Mouse (Mus musculus) fibroblast of lung, adult 2 months (primary cell): ENCODE measurements at regions not wholly inside any gene's neighbourhood (a gene's known extent, or its start where the extent isn't known, plus 50 kb on each side); places are given as distances from the start of the nearest gene placed in this dataset.

Source experiments
- DNase-seq: peaks from one replicate; pipeline ENCODE4 v3.0.0-alpha.2; 2011; ENCODE audit warnings: low read depth

GRCm38 (mm10) chr14:100610017-100610760 lies 325.7 kb upstream of the Klf12 start:
- DNase-seq: peak; percentile 49

GRCm38 (mm10) chr14:100607109-100607508 lies 322.6 kb upstream of the Klf12 start:
- DNase-seq: no peak

GRCm38 (mm10) chr14:100600886-100601451 lies 316.5 kb upstream of the Klf12 start:
- DNase-seq: no peak

GRCm38 (mm10) chr14:100570026-100570425 lies 285.5 kb upstream of the Klf12 start:
- no peak for DNase-seq

- no peak for DNase-seq
These were observed 277.4 kb upstream of the Klf12 start for GRCm38 (mm10) chr14:100561884-100562283.

GRCm38 (mm10) chr14:100558378-100558777 lies 273.9 kb upstream of the Klf12 start:
- no peak for DNase-seq

- no peak for DNase-seq
These were observed 268.0 kb upstream of the Klf12 start for GRCm38 (mm10) chr14:100552466-100552865.

GRCm38 (mm10) chr14:100550266-100550665 lies 265.8 kb upstream of the Klf12 start:
- no peak for DNase-seq

GRCm38 (mm10) chr14:100530217-100530616 lies 245.7 kb upstream of the Klf12 start:
- DNase-seq: peak; percentile 44

GRCm38 (mm10) chr14:100529758-100530157 lies 245.3 kb upstream of the Klf12 start:
- no peak for DNase-seq

GRCm38 (mm10) chr14:100509396-100509795 lies 224.9 kb upstream of the Klf12 start:
- no peak for DNase-seq

GRCm38 (mm10) chr14:100508087-100508486 lies 223.6 kb upstream of the Klf12 start:
- no peak for DNase-seq

GRCm38 (mm10) chr14:100507616-100508015 lies 223.1 kb upstream of the Klf12 start:
- no peak for DNase-seq

- DNase-seq: peak; percentile 14
These were observed 204.4 kb upstream of the Klf12 start for GRCm38 (mm10) chr14:100488837-100489236.

- no peak for DNase-seq
These were observed 201.0 kb upstream of the Klf12 start for GRCm38 (mm10) chr14:100485489-100485888.

GRCm38 (mm10) chr14:100484101-100484500 lies 199.6 kb upstream of the Klf12 start:
- DNase-seq: no peak

GRCm38 (mm10) chr14:100477595-100478380 lies 193.3 kb upstream of the Klf12 start:
- DNase-seq: no peak

GRCm38 (mm10) chr14:100468311-100468710 lies 183.8 kb upstream of the Klf12 start:
- no peak for DNase-seq

- no peak for DNase-seq
These were observed 177.8 kb upstream of the Klf12 start for GRCm38 (mm10) chr14:100462321-100462720.

- no peak for DNase-seq
These were observed 176.9 kb upstream of the Klf12 start for GRCm38 (mm10) chr14:100461141-100462043.

GRCm38 (mm10) chr14:100459601-100460290 lies 175.3 kb upstream of the Klf12 start:
- no peak for DNase-seq
